Mouse (Mus musculus) E14TG2a.4 (cell line): ENCODE measurements around the gene Olfr312.

Experiments used
- CTCF ChIP-seq: conservative IDR thresholded peaks from 2 replicates; pipeline ENCODE4 v1.5.1; 2014; ENCODE audit warnings: low read length
- NANOG ChIP-seq: IDR thresholded peaks from 2 replicates; pipeline ENCODE4 v1.6.1; 2014; ENCODE audit warnings: borderline replicate concordance, low read length, mixed read lengths
- POU5F1 ChIP-seq: IDR thresholded peaks from 2 replicates; pipeline ENCODE4 v1.6.1; 2014; ENCODE audit warnings: low read length, borderline replicate concordance

GRCm38 (mm10) chr11:58804393-58804792 lies 24.6 kb upstream of the Olfr312 start:
- TF ChIP-seq CTCF: no peak
- no peak for TF ChIP-seq POU5F1
- no peak for TF ChIP-seq NANOG
